Comparison of ENCODE assay signal across 21 mouse cellular contexts in genomic region chr1:47050492-47050891, GRCm38 (mm10).
DNase-seq lines count a peak whose midpoint lies in the region; TF ChIP-seq lines count a peak whose summit lies in the region.
"Had no signal": no experiment of that assay in that cellular context is flagged by ENCODE, and none has a peak within 500 bp of the region (broad histone marks: within the 10 kb centered on the region; RNA-seq: fewer than 3 reads in every experiment).

No protein-coding gene starts in this region.

- no peak for DNase-seq in left cerebral cortex, adult 2 months (ENCODE audit: extremely low spot score in 1 of 2, low spot score in 2 of 2)
- no peak for DNase-seq in left cerebral cortex, postnatal 4 days
- peak; percentile 3 for DNase-seq in CD4-positive helper T cell, adult 2 months (ENCODE audit: low read depth, low spot score)
- DNase-seq in brain, adult 2 months (ENCODE audit: low read depth, low spot score) = peak; percentile 40
- DNase-seq in embryo, embryonic 10.5 days (ENCODE audit: low spot score) = no peak
- DNase-seq in kidney, postnatal 25 days = no peak
- DNase-seq: adrenal gland, adult 8-10 months; adrenal gland, postnatal 14 days; adrenal gland, postnatal 36 days; cerebellum, adult 11 months; cerebellum, adult 18-20 months; cerebellum, adult 8-10 months; cerebellum, adult 9-11 months; cerebellum, postnatal 14 days; cerebellum, postnatal 36 days; embryo, embryonic 11 days had no signal

- intact Hi-C loops in left cerebral cortex, adult 2 months (cut with DNase I) = loop anchor here (2.0 to 5.0 kb wide), 2 partner anchors 52 to 84 kb away; no protein-coding TSS in a partner anchor
- intact Hi-C loops in left cerebral cortex, postnatal 4 days (cut with DNase I) = no loop called here

- H3K27ac ChIP-seq in left cerebral cortex, adult 2 months = peak overlapping the region; percentile 67; the same call in 1 of the 2 replicates
- H3K27ac ChIP-seq: embryonic facial prominence, embryonic 13.5 days; embryonic facial prominence, embryonic 15.5 days; forebrain, embryonic 10.5 days; forebrain, embryonic 12.5 days had no signal

- no peak overlapping the region for H3K4me3 ChIP-seq in left cerebral cortex, adult 2 months
- H3K4me3 ChIP-seq: embryonic facial prominence, embryonic 13.5 days; embryonic facial prominence, embryonic 15.5 days; erythroblast, embryonic 14.5 days; forebrain, embryonic 10.5 days; forebrain, embryonic 12.5 days had no signal

- TF ChIP-seq CTCF in left cerebral cortex, adult 2 months (IDR thresholded peaks at IDR 0.05) = no peak

Comparison
In these comparisons a context has a peak if more than half of its experiments do, and no peak if none do; other contexts are left out.
1. DNase-seq: peak in CD4-positive helper T cell, adult 2 months (single experiment) and brain, adult 2 months (single experiment); none in left cerebral cortex, adult 2 months (0 of 2), left cerebral cortex, postnatal 4 days (single experiment), embryo, embryonic 10.5 days (single experiment) and kidney, postnatal 25 days (0 of 2).